Comparison of ENCODE assay signal across 21 mouse cellular contexts in the genomic region with DNA sequence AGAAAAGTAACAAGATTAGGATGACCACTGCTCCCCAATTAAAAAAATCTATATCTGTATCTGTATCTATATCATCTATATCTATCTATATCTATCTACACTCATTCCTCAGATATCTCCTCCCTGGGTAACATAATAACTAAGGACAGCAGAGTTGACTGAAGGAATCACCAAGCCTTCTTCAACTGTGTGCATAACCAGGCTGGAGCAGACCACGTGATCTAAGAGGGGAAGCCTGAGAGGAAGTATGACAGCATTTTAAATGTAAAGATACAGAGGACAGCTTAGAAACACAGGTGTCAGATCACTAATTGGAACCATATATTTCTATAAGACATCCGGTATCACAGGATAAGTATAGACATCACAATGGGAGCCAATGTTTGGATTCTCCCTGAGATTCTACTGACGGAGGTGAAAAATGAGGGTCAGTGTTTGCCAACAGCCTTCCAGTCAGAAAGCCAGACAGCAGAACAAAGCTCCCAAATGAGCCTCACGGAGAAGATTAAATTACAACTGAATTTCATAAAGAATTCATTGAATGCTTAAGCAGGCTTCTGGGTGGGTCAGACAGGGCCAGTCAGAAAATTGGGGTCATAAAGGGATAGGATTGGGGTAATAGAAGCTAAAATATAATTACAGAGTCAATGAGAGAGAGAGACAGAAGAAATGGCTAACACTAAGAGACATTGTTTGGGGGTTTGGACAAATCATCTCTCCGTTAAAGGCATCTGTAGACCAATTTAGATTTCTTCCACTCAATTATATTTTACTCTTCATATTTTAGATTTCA.
DNase-seq lines count a peak whose midpoint lies in the region; ATAC-seq lines count a peak whose summit lies in the region.
"Had no signal": no experiment of that assay in that cellular context is flagged by ENCODE, and none has a peak within 500 bp of the region (broad histone marks: within the 10 kb centered on the region; RNA-seq: fewer than 3 reads in every experiment).

No protein-coding gene starts in this region.

- no peak for ATAC-seq in embryonic facial prominence, embryonic 11.5 days (replicated peaks; ENCODE audit: insufficient number of reproducible peaks, low FRiP score, low TSS enrichment, low read depth)
- peak; percentile 45; the same call in 1 of the 2 replicates for ATAC-seq in midbrain, embryonic 13.5 days
- ATAC-seq in midbrain, embryonic 16.5 days = no peak
- no peak for ATAC-seq in hindbrain, embryonic 14.5 days (ENCODE audit: low FRiP score)
- no peak for ATAC-seq in neural tube, embryonic 14.5 days (ENCODE audit: low read depth)
- ATAC-seq: forebrain, postnatal 0 days; inflammation-experienced regulatory T-cells, adult 6 months had no signal

- no peak overlapping the region for H3K4me3 ChIP-seq in embryonic facial prominence, embryonic 11.5 days (ENCODE audit: low read depth, low read length)
- no peak overlapping the region for H3K4me3 ChIP-seq in embryonic facial prominence, embryonic 10.5 days
- H3K4me3 ChIP-seq in midbrain, embryonic 13.5 days (replicated peaks) = no peak overlapping the region
- H3K4me3 ChIP-seq in midbrain, embryonic 16.5 days (ENCODE audit: low read depth, low read length) = no peak overlapping the region
- no peak overlapping the region for H3K4me3 ChIP-seq in hindbrain, embryonic 14.5 days (replicated peaks; ENCODE audit: low read length)
- H3K4me3 ChIP-seq in neural tube, embryonic 14.5 days (ENCODE audit: low read depth, low read length) = no peak overlapping the region
- H3K4me3 ChIP-seq: heart, adult 2 months; myocyte; stomach, embryonic 15.5 days had no signal

- no peak overlapping the region for H3K27ac ChIP-seq in embryonic facial prominence, embryonic 11.5 days (replicated peaks; ENCODE audit: low read depth, low read length)
- no peak overlapping the region for H3K27ac ChIP-seq in embryonic facial prominence, embryonic 10.5 days (replicated peaks)
- peak overlapping the region; percentile 51; the same call in 1 of the 2 replicates for H3K27ac ChIP-seq in midbrain, embryonic 13.5 days
- H3K27ac ChIP-seq in midbrain, embryonic 16.5 days (ENCODE audit: low read length) = no peak overlapping the region
- H3K27ac ChIP-seq in hindbrain, embryonic 14.5 days = peak overlapping the region; percentile 16; the same call in 1 of the 2 replicates
- 0 out of 2 replicates have a peak overlapping the region, but pooled peaks have one; percentile 3 for H3K27ac ChIP-seq in neural tube, embryonic 14.5 days (ENCODE audit: low read depth, low read length)
- H3K27ac ChIP-seq: heart, adult 2 months; stomach, embryonic 15.5 days had no signal

- H3K9ac ChIP-seq in embryonic facial prominence, embryonic 11.5 days (replicated peaks; ENCODE audit: low read length) = no peak overlapping the region
- no peak overlapping the region for H3K9ac ChIP-seq in midbrain, embryonic 13.5 days (replicated peaks)
- no peak overlapping the region for H3K9ac ChIP-seq in midbrain, embryonic 16.5 days (ENCODE audit: low read depth, low read length)
- H3K9ac ChIP-seq in hindbrain, embryonic 14.5 days = no peak overlapping the region
- no peak overlapping the region for H3K9ac ChIP-seq in neural tube, embryonic 14.5 days (replicated peaks; ENCODE audit: low read depth, low read length)
- H3K9ac ChIP-seq: forebrain, postnatal 0 days; stomach, embryonic 15.5 days had no signal

- H3K27me3 ChIP-seq in embryonic facial prominence, embryonic 11.5 days (ENCODE audit: control insufficient read depth, insufficient read depth, low read length) = no peaks in the 10 kb centered on the region
- H3K27me3 ChIP-seq in embryonic facial prominence, embryonic 10.5 days (replicated peaks; ENCODE audit: low read depth, poor library complexity, severe bottlenecking) = no peaks in the 10 kb centered on the region
- no peaks in the 10 kb centered on the region for H3K27me3 ChIP-seq in midbrain, embryonic 13.5 days
- H3K27me3 ChIP-seq in midbrain, embryonic 16.5 days (ENCODE audit: control insufficient read depth, insufficient read depth, low read depth, low read length) = no peaks in the 10 kb centered on the region
- no peaks in the 10 kb centered on the region for H3K27me3 ChIP-seq in hindbrain, embryonic 14.5 days (ENCODE audit: control insufficient read depth, insufficient read depth, low read length)
- no peaks in the 10 kb centered on the region for H3K27me3 ChIP-seq in neural tube, embryonic 14.5 days (ENCODE audit: control insufficient read depth, insufficient read depth, low read length)
- H3K27me3 ChIP-seq: stomach, embryonic 15.5 days had no signal

- DNase-seq in embryonic facial prominence, embryonic 11.5 days (ENCODE audit: low spot score) = peak; percentile 20
- DNase-seq in embryonic facial prominence, embryonic 10.5 days (ENCODE audit: low spot score) = no peak
- no peak for DNase-seq in hindbrain, embryonic 14.5 days (ENCODE audit: low spot score)
- DNase-seq in layer of hippocampus, adult 9-11 months = no peak
- DNase-seq in cerebellum, adult 9-10 months = no peak
- DNase-seq: adrenal gland, postnatal 25 days; cerebellum, adult 9-11 months; forebrain, postnatal 0 days; gastrocnemius, postnatal 25 days; heart, adult 2 months; heart, postnatal 36 days; kidney, adult 8-10 months; kidney, postnatal 14 days; lung, postnatal 4 days; thymus, postnatal 4 days had no signal

- 41% methylated on average over 5 of the region's 5 CpGs for WGBS in embryonic facial prominence, embryonic 11.5 days
- 59% methylated on average over 5 of the region's 5 CpGs for WGBS in embryonic facial prominence, embryonic 10.5 days
- WGBS in midbrain, embryonic 13.5 days = 41% methylated on average over 5 of the region's 5 CpGs
- 40% methylated on average over 5 of the region's 5 CpGs for WGBS in midbrain, embryonic 16.5 days
- 27% methylated on average over 5 of the region's 5 CpGs for WGBS in hindbrain, embryonic 14.5 days
- 27% methylated on average over 5 of the region's 5 CpGs for WGBS in neural tube, embryonic 14.5 days

- H3K4me1 ChIP-seq in embryonic facial prominence, embryonic 11.5 days (ENCODE audit: control insufficient read depth, insufficient read depth, low read length) = no peaks in the 10 kb centered on the region
- peaks cover 7% of the 10 kb centered on the region; the same call in 1 of the 2 replicates for H3K4me1 ChIP-seq in embryonic facial prominence, embryonic 10.5 days
- peaks cover 25% of the 10 kb centered on the region for H3K4me1 ChIP-seq in midbrain, embryonic 13.5 days (replicated peaks)
- H3K4me1 ChIP-seq in midbrain, embryonic 16.5 days (ENCODE audit: control insufficient read depth, insufficient read depth, low read length) = 0 out of 2 replicates have a peak, but pooled peaks cover 4% of the 10 kb centered on the region
- H3K4me1 ChIP-seq in hindbrain, embryonic 14.5 days (replicated peaks; ENCODE audit: control insufficient read depth, insufficient read depth, low read length) = peaks cover 14% of the 10 kb centered on the region
- peaks cover 6% of the 10 kb centered on the region; the same call in 1 of the 2 replicates for H3K4me1 ChIP-seq in neural tube, embryonic 14.5 days (ENCODE audit: control insufficient read depth, insufficient read depth, low read length)
- H3K4me1 ChIP-seq: stomach, embryonic 15.5 days had no signal

- no peak overlapping the region for H3K4me2 ChIP-seq in embryonic facial prominence, embryonic 11.5 days (ENCODE audit: low read depth, low read length)
- H3K4me2 ChIP-seq in midbrain, embryonic 13.5 days (replicated peaks) = no peak overlapping the region
- H3K4me2 ChIP-seq in midbrain, embryonic 16.5 days (ENCODE audit: low read length) = no peak overlapping the region
- H3K4me2 ChIP-seq in hindbrain, embryonic 14.5 days (replicated peaks) = no peak overlapping the region
- no peak overlapping the region for H3K4me2 ChIP-seq in neural tube, embryonic 14.5 days (ENCODE audit: low read depth, low read length)
- H3K4me2 ChIP-seq: stomach, embryonic 15.5 days had no signal

- H3K9me3 ChIP-seq in embryonic facial prominence, embryonic 11.5 days (replicated peaks; ENCODE audit: control insufficient read depth, low read length) = no peaks in the 10 kb centered on the region
- no peaks in the 10 kb centered on the region for H3K9me3 ChIP-seq in embryonic facial prominence, embryonic 10.5 days
- H3K9me3 ChIP-seq in midbrain, embryonic 13.5 days = no peaks in the 10 kb centered on the region
- H3K9me3 ChIP-seq in midbrain, embryonic 16.5 days (replicated peaks; ENCODE audit: control insufficient read depth, low read length, poor library complexity, severe bottlenecking) = no peaks in the 10 kb centered on the region
- H3K9me3 ChIP-seq in hindbrain, embryonic 14.5 days (ENCODE audit: control insufficient read depth, low read length) = no peaks in the 10 kb centered on the region
- H3K9me3 ChIP-seq in neural tube, embryonic 14.5 days (ENCODE audit: control insufficient read depth, low read length) = no peaks in the 10 kb centered on the region
- H3K9me3 ChIP-seq: stomach, embryonic 15.5 days had no signal

- no peaks in the 10 kb centered on the region for H3K36me3 ChIP-seq in embryonic facial prominence, embryonic 11.5 days (replicated peaks; ENCODE audit: control insufficient read depth, insufficient read depth, low read depth, low read length)
- no peaks in the 10 kb centered on the region for H3K36me3 ChIP-seq in embryonic facial prominence, embryonic 10.5 days (replicated peaks)
- H3K36me3 ChIP-seq in midbrain, embryonic 13.5 days = peaks cover 3% of the 10 kb centered on the region; the same call in 1 of the 2 replicates
- H3K36me3 ChIP-seq in midbrain, embryonic 16.5 days (ENCODE audit: control insufficient read depth, insufficient read depth, low read length) = no peaks in the 10 kb centered on the region
- H3K36me3 ChIP-seq in hindbrain, embryonic 14.5 days (replicated peaks; ENCODE audit: control insufficient read depth, insufficient read depth) = no peaks in the 10 kb centered on the region
- H3K36me3 ChIP-seq in neural tube, embryonic 14.5 days (ENCODE audit: control insufficient read depth, insufficient read depth, low read length) = no peaks in the 10 kb centered on the region
- H3K36me3 ChIP-seq: stomach, embryonic 15.5 days had no signal

Comparison
In these comparisons a context has a peak if more than half of its experiments do, and no peak if none do; other contexts are left out.
1. H3K27ac ChIP-seq: peak in midbrain, embryonic 13.5 days (single experiment), hindbrain, embryonic 14.5 days (single experiment) and neural tube, embryonic 14.5 days (single experiment); none in embryonic facial prominence, embryonic 11.5 days (single experiment), embryonic facial prominence, embryonic 10.5 days (single experiment) and midbrain, embryonic 16.5 days (single experiment).